Mouse (Mus musculus): ENCODE results near the gene Nipal3. TPM values are rescaled to one million over a fixed set of nuclear protein-coding genes. Genes with fewer than 3 reads are reported as not detected.

The Nipal3 gene
- total and polyA plus RNA-seq, 3 experiments = 3.5 to 10.4 TPM; not detected in 1

DNA sequence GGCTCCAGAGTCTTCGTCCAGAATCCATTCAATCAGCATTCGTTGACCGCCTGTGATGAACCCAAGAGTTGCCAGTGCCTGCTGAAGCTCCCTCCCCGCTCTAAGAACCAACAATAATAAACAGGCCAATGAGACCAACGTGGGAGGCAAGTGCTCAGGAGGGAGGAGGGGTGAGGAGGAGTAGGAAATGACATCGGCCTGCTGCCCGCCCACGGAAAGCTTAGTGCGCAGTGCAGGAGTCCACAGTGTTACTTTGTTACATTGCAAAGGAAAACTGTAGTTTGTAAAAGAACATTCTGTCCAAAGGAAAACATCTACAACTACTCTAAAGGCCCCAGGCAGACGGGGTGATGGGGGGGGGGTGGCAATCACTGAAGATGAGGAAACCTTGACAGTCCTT lies 90.8 kb downstream of the Nipal3 start:
- Histone ChIP-seq H3K9me3 (replicated peaks; ENCODE audit: insufficient read depth, low read length) (no peaks in the 10 kb centered on the region), H3K79me2 (ENCODE audit: control insufficient read depth, insufficient read depth, low read length, poor library complexity) (no peaks in the 10 kb centered on the region), H3K9ac (ENCODE audit: control insufficient read depth, low read depth, low read length, poor library complexity, severe bottlenecking) (no peak overlapping the region), H3K4me3 (ENCODE audit: control insufficient read depth in 1 of 2, insufficient read depth in 1 of 2, low read depth in 2 of 2, low read length in 2 of 2) (no peak overlapping the region), H3K27ac (ENCODE audit: control insufficient read depth, low read depth, low read length) (no peak overlapping the region; the same call in 1 of the 2 replicates), H3K27me3 (ENCODE audit: control insufficient read depth in 1 of 2, insufficient read depth in 2 of 2, low read length in 2 of 2) (no peaks in the 10 kb centered on the region), H3K36me3 (ENCODE audit: control insufficient read depth in 1 of 2, insufficient read depth in 2 of 2, low read length in 2 of 2) (peaks cover 0 to 26% of the 10 kb centered on the region in 2 experiments; a peak in 2 of 4 replicates), H3K4me1 (ENCODE audit: control insufficient read depth in 1 of 2, insufficient read depth in 2 of 2, low read length in 2 of 2) (peaks cover 5 to 30% of the 10 kb centered on the region in 2 experiments; a peak in 3 of 4 replicates)
- no peak for TF ChIP-seq NRF1 (IDR thresholded peaks at IDR 0.05; ENCODE audit: insufficient read depth, low read depth, low read length, poor library complexity, severe bottlenecking)
- TF ChIP-seq E2F4 (IDR thresholded peaks at IDR 0.05; ENCODE audit: borderline replicate concordance, low read depth, low read length) = no peak
- TF ChIP-seq ZKSCAN1 (IDR thresholded peaks at IDR 0.05; ENCODE audit: low read depth, low read length) = no peak
- TF ChIP-seq SIN3A (IDR thresholded peaks at IDR 0.05; ENCODE audit: low read length) = no peak
- TF ChIP-seq NELFE (IDR thresholded peaks at IDR 0.05; ENCODE audit: low read depth, low read length) = no peak
- TF ChIP-seq CHD2 (IDR thresholded peaks at IDR 0.05; ENCODE audit: low read length) = no peak
- no peak for TF ChIP-seq POLR2AphosphoS2 (IDR thresholded peaks at IDR 0.05; ENCODE audit: low read length)
- no peak for TF ChIP-seq TCF12 (IDR thresholded peaks at IDR 0.05; ENCODE audit: low read depth, low read length)
- TF ChIP-seq MAFK (IDR thresholded peaks at IDR 0.05; ENCODE audit: borderline replicate concordance, low read depth, low read length) = no peak
- TF ChIP-seq JUND (IDR thresholded peaks at IDR 0.05; ENCODE audit: low read depth, low read length) = no peak
- TF ChIP-seq UBTF (IDR thresholded peaks at IDR 0.05; ENCODE audit: borderline replicate concordance, insufficient read depth, low read depth, low read length) = no peak
- TF ChIP-seq MAZ (IDR thresholded peaks at IDR 0.05; ENCODE audit: low read depth, low read length) = no peak
- no peak for TF ChIP-seq ELF1 (IDR thresholded peaks at IDR 0.05; ENCODE audit: low read depth, low read length)
- DNase-seq (ENCODE audit: low read depth, low spot score) = peak; percentile 36

GRCm38 (mm10) chr4:135401881-135402280 lies 93.0 kb downstream of the Nipal3 start:
- Histone ChIP-seq H3K79me2 (ENCODE audit: control insufficient read depth, insufficient read depth, low read length, poor library complexity) (no peaks in the 10 kb centered on the region), H3K27me3 (ENCODE audit: control insufficient read depth in 1 of 2, insufficient read depth in 2 of 2, low read length in 2 of 2) (no peaks in the 10 kb centered on the region), H3K4me3 (ENCODE audit: control insufficient read depth in 1 of 2, insufficient read depth in 1 of 2, low read depth in 2 of 2, low read length in 2 of 2) (no peak overlapping the region), H3K9me3 (replicated peaks; ENCODE audit: insufficient read depth, low read length) (no peaks in the 10 kb centered on the region), H3K9ac (ENCODE audit: control insufficient read depth, low read depth, low read length, poor library complexity, severe bottlenecking) (no peak overlapping the region), H3K36me3 (ENCODE audit: control insufficient read depth in 1 of 2, insufficient read depth in 2 of 2, low read length in 2 of 2) (peaks cover 0 to 26% of the 10 kb centered on the region in 2 experiments; a peak in 2 of 4 replicates), H3K27ac (ENCODE audit: control insufficient read depth, low read depth, low read length) (no peak overlapping the region), H3K4me1 (ENCODE audit: control insufficient read depth in 1 of 2, insufficient read depth in 2 of 2, low read length in 2 of 2) (peaks cover 5 to 30% of the 10 kb centered on the region in 2 experiments; a peak in 3 of 4 replicates)
- TF ChIP-seq RCOR1 (IDR thresholded peaks at IDR 0.05; ENCODE audit: low read depth, low read length) (no peak), NRF1 (IDR thresholded peaks at IDR 0.05; ENCODE audit: insufficient read depth, low read depth, low read length, poor library complexity, severe bottlenecking) (no peak), GATA1 (IDR thresholded peaks at IDR 0.05; ENCODE audit: low read depth, low read length) (no peak), RAD21 (IDR thresholded peaks at IDR 0.05; ENCODE audit: low read depth, low read length) (no peak), EP300 (IDR thresholded peaks at IDR 0.05; ENCODE audit: low read depth in 1 of 2, low read length in 2 of 2) (no peak), ELF1 (IDR thresholded peaks at IDR 0.05; ENCODE audit: low read depth, low read length) (no peak), MAZ (IDR thresholded peaks at IDR 0.05; ENCODE audit: low read depth, low read length) (no peak), ZNF384 (IDR thresholded peaks at IDR 0.05; ENCODE audit: low read depth, low read length) (no peak), CTCF (IDR thresholded peaks at IDR 0.05 in 2 of 3, conservative IDR thresholded peaks at IDR 0.05 in 1 of 3; ENCODE audit: control insufficient read depth in 1 of 3, insufficient read depth in 1 of 3, low read depth in 2 of 3, low read length in 3 of 3, poor library complexity in 1 of 3, severe bottlenecking in 1 of 3) (no peak), E2F4 (IDR thresholded peaks at IDR 0.05; ENCODE audit: borderline replicate concordance, low read depth, low read length) (no peak), KAT2A (conservative IDR thresholded peaks at IDR 0.05; ENCODE audit: low read depth, low read length) (no peak)
- DNase-seq (ENCODE audit: low read depth, low spot score) = no peak
